Mouse (Mus musculus) ES-E14 (cell line): Measurements from ENCODE around the gene Irf2bp2. TPM values are rescaled to one million over a fixed set of nuclear protein-coding genes. Genes with fewer than 3 reads are reported as not detected.

Source experiments
- DNase-seq: peaks from one replicate; pipeline ENCODE4 v3.0.0-alpha.2; 2013; ENCODE audit warnings: low read depth, low spot score
- H3K27ac ChIP-seq: 2 replicates; pipeline ENCODE4 v1.5.1; 2012; ENCODE audit warnings: low read depth, mild to moderate bottlenecking, low read length, moderate library complexity, mixed read lengths; ENCODE audit not compliant: poor library complexity, insufficient read depth, severe bottlenecking
- H3K36me3 ChIP-seq: 2 replicates; pipeline ENCODE4 v1.6.1; 2012; ENCODE audit warnings: mild to moderate bottlenecking, low read length, moderate library complexity, mixed read lengths; ENCODE audit not compliant: control insufficient read depth, poor library complexity, insufficient read depth, severe bottlenecking
- H3K4me1 ChIP-seq, 2 experiments: fragments of 150-350 bp in 1 of 2; sonication (generic) in 1 of 2; 2 replicates each; pipeline ENCODE4 v1.6.1; 2012; ENCODE audit warnings: low read length in 2 of 2, mild to moderate bottlenecking in 1 of 2, mixed read lengths in 1 of 2; ENCODE audit not compliant: control insufficient read depth in 2 of 2, insufficient read depth in 2 of 2, poor library complexity in 1 of 2
- H3K4me3 ChIP-seq, 2 experiments: fragments of 150-350 bp in 1 of 2; sonication (generic) in 1 of 2; 2 replicates each; pipeline ENCODE4 v1.5.1; 2012; ENCODE audit warnings: low read length in 2 of 2, low read depth in 1 of 2, mild to moderate bottlenecking in 1 of 2, mixed read lengths in 1 of 2; ENCODE audit not compliant: insufficient read depth in 1 of 2, poor library complexity in 1 of 2, severe bottlenecking in 1 of 2
- H3K9ac ChIP-seq: 2 replicates; pipeline ENCODE4 v1.6.1; 2012; ENCODE audit warnings: low read depth, mild to moderate bottlenecking, low read length, mixed read lengths; ENCODE audit not compliant: poor library complexity, insufficient read depth, severe bottlenecking
- H3K9me3 ChIP-seq: fragments of 150-350 bp; sonication (generic); 2 replicates; pipeline ENCODE4 v1.6.1; 2012; ENCODE audit warnings: low read depth, mild to moderate bottlenecking, low read length; ENCODE audit not compliant: control insufficient read depth, insufficient read depth
- CHD2 ChIP-seq: IDR thresholded peaks from 2 replicates; pipeline ENCODE4 v1.6.1; 2014; ENCODE audit warnings: mild to moderate bottlenecking, low read depth, low read length, inconsistent platforms
- HCFC1 ChIP-seq: IDR thresholded peaks from 2 replicates; pipeline ENCODE4 v1.6.1; 2012; ENCODE audit warnings: low read length, inconsistent platforms, borderline replicate concordance; ENCODE audit not compliant: insufficient read depth
- MAFK ChIP-seq: IDR thresholded peaks from 2 replicates; pipeline ENCODE4 v1.6.1; 2014; ENCODE audit warnings: mild to moderate bottlenecking, low read depth, low read length, inconsistent platforms; ENCODE audit not compliant: insufficient read depth
- ZC3H11A ChIP-seq: IDR thresholded peaks from 2 replicates; pipeline ENCODE4 v1.6.1; 2012; ENCODE audit warnings: low read depth, mild to moderate bottlenecking, inconsistent platforms, low read length, borderline replicate concordance
- ZNF384 ChIP-seq: IDR thresholded peaks from 2 replicates; pipeline ENCODE4 v1.6.1; 2012; ENCODE audit warnings: low read depth, low read length, inconsistent platforms
- in situ Hi-C, 2 experiments: fragments of 600-800 bp; cut with MboI; formaldehyde crosslinking; loops; one replicate each; pipeline ENCODE4 v1.15.1; 2025; ENCODE audit warnings: low sequenced_read_pairs in 2 of 2, inconsistent platforms in 1 of 2; ENCODE audit not compliant: unreplicated experiment in 2 of 2
- total RNA-seq: library from RNA; depleted of rRNA; stranded (reverse); fragments of 300-350 nt; gene quantifications from 2 replicates; pipeline ENCODE4 v1.2.3, GENCODE M21; 2012

The Irf2bp2 gene
- total RNA-seq, 1 experiment, result 25.7 TPM

- Histone ChIP-seq H3K9me3 (no peaks in the 10 kb centered on the region), H3K9ac (peak overlapping the region; percentile 41; the same call in 1 of the 2 replicates), H3K36me3 (peaks cover 21% of the 10 kb centered on the region), H3K4me1 (peaks cover under 1 to 16% of the 10 kb centered on the region in 2 experiments; a peak in 2 of 4 replicates), H3K4me3 (peak overlapping the region; percentile 51 to 80), H3K27ac (no peak overlapping the region)
- TF ChIP-seq HCFC1 (no peak), ZNF384 (no peak), MAFK (no peak), CHD2 (no peak), ZC3H11A (no peak)
- no peak for DNase-seq
- in situ Hi-C loops, result no loop called here
Observed at GRCm38 (mm10) chr8:126590024-126590529, 3.7 kb downstream of the Irf2bp2 start.

GRCm38 (mm10) chr8:126589507-126590023, 4.2 kb downstream of the Irf2bp2 start:
- Histone ChIP-seq H3K4me1 (peaks cover 3 to 18% of the 10 kb centered on the region in 2 experiments; a peak in 2 of 4 replicates), H3K4me3 (peak overlapping the region; percentile 51 to 80; a peak in 3 of 4 replicates), H3K9me3 (no peaks in the 10 kb centered on the region), H3K9ac (peak overlapping the region; percentile 41; the same call in 1 of the 2 replicates), H3K36me3 (peaks cover 21% of the 10 kb centered on the region), H3K27ac (no peak overlapping the region)
- no peak for DNase-seq
- TF ChIP-seq CHD2 (no peak), ZC3H11A (no peak)
- in situ Hi-C loops, result no loop called here

GRCm38 (mm10) chr8:126588636-126589506, 4.9 kb downstream of the Irf2bp2 start:
- Histone ChIP-seq H3K9ac (peak overlapping the region; percentile 5; the same call in 1 of the 2 replicates), H3K36me3 (peaks cover 21% of the 10 kb centered on the region), H3K9me3 (no peaks in the 10 kb centered on the region), H3K4me3 (peak overlapping the region; percentile 4 to 29; a peak in 3 of 4 replicates), H3K4me1 (peaks cover 3 to 20% of the 10 kb centered on the region in 2 experiments; a peak in 2 of 4 replicates), H3K27ac (no peak overlapping the region)
- in situ Hi-C loops, result no loop called here
- no peak for DNase-seq
- no peak for TF ChIP-seq ZC3H11A
- no peak for TF ChIP-seq MAFK
- no peak for TF ChIP-seq ZNF384
- TF ChIP-seq CHD2, result no peak
- TF ChIP-seq HCFC1, result no peak

- no peak for DNase-seq
- peaks cover 7 to 25% of the 10 kb centered on the region in 2 experiments for H3K4me1 ChIP-seq
- no peak overlapping the region for H3K9ac ChIP-seq
- in situ Hi-C loops, result no loop called here
- H3K27ac ChIP-seq, result no peak overlapping the region
- H3K4me3 ChIP-seq, result peak overlapping the region in 1 of 2 experiments; percentile 4; a peak in 2 of 4 replicates
- H3K36me3 ChIP-seq, result peaks cover 21% of the 10 kb centered on the region
- no peaks in the 10 kb centered on the region for H3K9me3 ChIP-seq
- TF ChIP-seq CHD2 (no peak), HCFC1 (no peak), MAFK (no peak)
Observed at GRCm38 (mm10) chr8:126587836-126588503, 5.8 kb downstream of the Irf2bp2 start.
